Mouse (Mus musculus): Measurements from ENCODE around the gene Nsg2. TPM values are rescaled to one million over a fixed set of nuclear protein-coding genes. Genes with fewer than 3 reads are reported as not detected.

Gene Nsg2
- polyA plus RNA-seq, 1 experiment from 2014 or later: 530 TPM

- Histone ChIP-seq H3K4me3 (no peak overlapping the region), H3K27me3 (no peaks in the 10 kb centered on the region), H3K27ac (replicated peaks) (peak overlapping the region; percentile 43), H3K4me2 (no peak overlapping the region), H3K9me3 (no peaks in the 10 kb centered on the region), H3K36me3 (peaks cover 35% of the 10 kb centered on the region), H3K9ac (no peak overlapping the region), H3K4me1 (replicated peaks) (peaks cover 29% of the 10 kb centered on the region)
- ATAC-seq (ENCODE audit: low FRiP score, low read depth): peak; percentile 23; the same call in 1 of the 2 replicates
- WGBS: 54% methylated on average over 11 of the region's 11 CpGs
Observed at GRCm38 (mm10) chr11:32057389-32057788, 57.1 kb downstream of the Nsg2 start.

GRCm38 (mm10) chr11:32057861-32058260 lies 57.6 kb downstream of the Nsg2 start:
- Histone ChIP-seq H3K9ac (no peak overlapping the region), H3K4me3 (no peak overlapping the region), H3K36me3 (peaks cover 35% of the 10 kb centered on the region), H3K4me1 (replicated peaks) (peaks cover 30% of the 10 kb centered on the region), H3K4me2 (no peak overlapping the region), H3K27me3 (no peaks in the 10 kb centered on the region), H3K9me3 (no peaks in the 10 kb centered on the region), H3K27ac (replicated peaks) (peak overlapping the region; percentile 43)
- 21% methylated on average over 13 of the region's 13 CpGs for WGBS
- no peak for ATAC-seq (ENCODE audit: low FRiP score, low read depth)

GRCm38 (mm10) chr11:32061020-32061419 lies 60.8 kb downstream of the Nsg2 start:
- Histone ChIP-seq H3K27me3 (no peaks in the 10 kb centered on the region), H3K27ac (replicated peaks) (no peak overlapping the region; the same call in 1 of the 2 replicates), H3K9me3 (no peaks in the 10 kb centered on the region), H3K36me3 (peaks cover 31% of the 10 kb centered on the region), H3K4me2 (no peak overlapping the region), H3K9ac (no peak overlapping the region), H3K4me1 (replicated peaks) (peaks cover 50% of the 10 kb centered on the region), H3K4me3 (no peak overlapping the region)
- WGBS: 72% methylated on average over 2 of the region's 2 CpGs
- no peak for ATAC-seq (ENCODE audit: low FRiP score, low read depth)

- no peak for ATAC-seq (ENCODE audit: low FRiP score, low read depth)
- no peak overlapping the region for H3K4me3 ChIP-seq
- H3K27ac ChIP-seq (replicated peaks): peak overlapping the region; percentile 55
- peaks cover 26% of the 10 kb centered on the region for H3K36me3 ChIP-seq
- no peak overlapping the region for H3K4me2 ChIP-seq
- H3K27me3 ChIP-seq: no peaks in the 10 kb centered on the region
- peaks cover 50% of the 10 kb centered on the region for H3K4me1 ChIP-seq (replicated peaks)
- 88% methylated on average over 10 of the region's 10 CpGs for WGBS
- H3K9me3 ChIP-seq: no peaks in the 10 kb centered on the region
- H3K9ac ChIP-seq: no peak overlapping the region
Observed at GRCm38 (mm10) chr11:32061874-32062273, 61.6 kb downstream of the Nsg2 start.

GRCm38 (mm10) chr11:32063775-32064510 lies 63.7 kb downstream of the Nsg2 start:
- Histone ChIP-seq H3K27ac (replicated peaks) (peak overlapping the region; percentile 85), H3K9ac (0 out of 2 replicates have a peak overlapping the region, but pooled peaks have one; percentile 11), H3K9me3 (no peaks in the 10 kb centered on the region), H3K4me2 (0 out of 2 replicates have a peak overlapping the region, but pooled peaks have one; percentile 7), H3K4me1 (replicated peaks) (peaks cover 44% of the 10 kb centered on the region), H3K36me3 (peaks cover 13% of the 10 kb centered on the region), H3K27me3 (no peaks in the 10 kb centered on the region), H3K4me3 (no peak overlapping the region)
- 9% methylated on average over 10 of the region's 10 CpGs for WGBS
- peak; percentile 54 for ATAC-seq (ENCODE audit: low FRiP score, low read depth)

GRCm38 (mm10) chr11:32064511-32064862 lies 64.2 kb downstream of the Nsg2 start:
- ATAC-seq (ENCODE audit: low FRiP score, low read depth): peak; percentile 9; the same call in 1 of the 2 replicates
- H3K4me2 ChIP-seq: 0 out of 2 replicates have a peak overlapping the region, but pooled peaks have one; percentile 7
- H3K27ac ChIP-seq (replicated peaks): peak overlapping the region; percentile 85
- no peaks in the 10 kb centered on the region for H3K9me3 ChIP-seq
- no peak overlapping the region for H3K4me3 ChIP-seq
- peaks cover 11% of the 10 kb centered on the region for H3K36me3 ChIP-seq
- peak overlapping the region; percentile 11; the same call in 1 of the 2 replicates for H3K9ac ChIP-seq
- 5% methylated on average over 5 of the region's 5 CpGs for WGBS
- peaks cover 44% of the 10 kb centered on the region for H3K4me1 ChIP-seq (replicated peaks)
- no peaks in the 10 kb centered on the region for H3K27me3 ChIP-seq

GRCm38 (mm10) chr11:32068736-32069490 lies 68.7 kb downstream of the Nsg2 start:
- peaks cover 19% of the 10 kb centered on the region for H3K4me1 ChIP-seq (replicated peaks)
- H3K9ac ChIP-seq: no peak overlapping the region
- no peaks in the 10 kb centered on the region for H3K9me3 ChIP-seq
- H3K4me3 ChIP-seq: no peak overlapping the region
- no peaks in the 10 kb centered on the region for H3K36me3 ChIP-seq
- H3K27ac ChIP-seq (replicated peaks): peak overlapping the region; percentile 28; the same call in 1 of the 2 replicates
- no peak for ATAC-seq (ENCODE audit: low FRiP score, low read depth)
- H3K27me3 ChIP-seq: no peaks in the 10 kb centered on the region
- WGBS: 64% methylated on average over 12 of the region's 12 CpGs
- no peak overlapping the region for H3K4me2 ChIP-seq

- no peak overlapping the region for H3K27ac ChIP-seq (replicated peaks)
- no peaks in the 10 kb centered on the region for H3K4me1 ChIP-seq (replicated peaks)
- peak; percentile 40; the same call in 1 of the 2 replicates for ATAC-seq (ENCODE audit: low FRiP score, low read depth)
- no peak overlapping the region for H3K4me2 ChIP-seq
- no peaks in the 10 kb centered on the region for H3K36me3 ChIP-seq
- no peak overlapping the region for H3K4me3 ChIP-seq
- no peak overlapping the region for H3K9ac ChIP-seq
- 65% methylated on average over 2 of the region's 2 CpGs for WGBS
- no peaks in the 10 kb centered on the region for H3K27me3 ChIP-seq
- no peaks in the 10 kb centered on the region for H3K9me3 ChIP-seq
Observed at GRCm38 (mm10) chr11:32075163-32075562, 74.9 kb downstream of the Nsg2 start.

GRCm38 (mm10) chr11:32083462-32083861 lies 83.2 kb downstream of the Nsg2 start:
- Histone ChIP-seq H3K4me2 (no peak overlapping the region), H3K9me3 (no peaks in the 10 kb centered on the region), H3K4me3 (no peak overlapping the region), H3K27me3 (no peaks in the 10 kb centered on the region), H3K9ac (no peak overlapping the region), H3K27ac (replicated peaks) (no peak overlapping the region), H3K4me1 (replicated peaks) (peaks cover 24% of the 10 kb centered on the region), H3K36me3 (no peaks in the 10 kb centered on the region)
- ATAC-seq (ENCODE audit: low FRiP score, low read depth): no peak
- 61% methylated on average over 3 of the region's 3 CpGs for WGBS

GRCm38 (mm10) chr11:32086525-32086924 lies 86.3 kb downstream of the Nsg2 start:
- H3K9me3 ChIP-seq: no peaks in the 10 kb centered on the region
- H3K9ac ChIP-seq: no peak overlapping the region
- peak overlapping the region; percentile 93 for H3K27ac ChIP-seq (replicated peaks)
- no peak overlapping the region for H3K4me2 ChIP-seq
- no peak for ATAC-seq (ENCODE audit: low FRiP score, low read depth)
- H3K4me1 ChIP-seq (replicated peaks): peaks cover 28% of the 10 kb centered on the region
- no peak overlapping the region for H3K4me3 ChIP-seq
- H3K36me3 ChIP-seq: no peaks in the 10 kb centered on the region
- H3K27me3 ChIP-seq: no peaks in the 10 kb centered on the region
- 58% methylated on average over 1 of the region's 1 CpGs for WGBS

GRCm38 (mm10) chr11:32087376-32087775 lies 87.1 kb downstream of the Nsg2 start:
- Histone ChIP-seq H3K36me3 (no peaks in the 10 kb centered on the region), H3K4me1 (replicated peaks) (peaks cover 28% of the 10 kb centered on the region), H3K27ac (replicated peaks) (peak overlapping the region; percentile 93), H3K27me3 (no peaks in the 10 kb centered on the region), H3K4me3 (no peak overlapping the region), H3K9ac (no peak overlapping the region), H3K9me3 (no peaks in the 10 kb centered on the region), H3K4me2 (peak overlapping the region; percentile 3; the same call in 1 of the 2 replicates)
- WGBS: 10% methylated on average over 2 of the region's 2 CpGs
- ATAC-seq (ENCODE audit: low FRiP score, low read depth): peak; percentile 96

Data from hindbrain, embryonic 15.5 days (tissue).